Mouse (Mus musculus) stomach, postnatal 0 days (tissue): ENCODE measurements at regions not wholly inside any gene's neighbourhood (a gene's known extent, or its start where the extent isn't known, plus 50 kb on each side); places are given as distances from the start of the nearest gene placed in this dataset.

Experiments used
- CTCF ChIP-seq: IDR thresholded peaks from 2 replicates; pipeline ENCODE4 v1.5.1; 2016; ENCODE audit warnings: antibody characterized with exemption, low read depth, mild to moderate bottlenecking, moderate library complexity
- EP300 ChIP-seq: optimal IDR thresholded peaks from 2 replicates; pipeline ENCODE3; 2016; ENCODE audit warnings: antibody characterized with exemption

DNA sequence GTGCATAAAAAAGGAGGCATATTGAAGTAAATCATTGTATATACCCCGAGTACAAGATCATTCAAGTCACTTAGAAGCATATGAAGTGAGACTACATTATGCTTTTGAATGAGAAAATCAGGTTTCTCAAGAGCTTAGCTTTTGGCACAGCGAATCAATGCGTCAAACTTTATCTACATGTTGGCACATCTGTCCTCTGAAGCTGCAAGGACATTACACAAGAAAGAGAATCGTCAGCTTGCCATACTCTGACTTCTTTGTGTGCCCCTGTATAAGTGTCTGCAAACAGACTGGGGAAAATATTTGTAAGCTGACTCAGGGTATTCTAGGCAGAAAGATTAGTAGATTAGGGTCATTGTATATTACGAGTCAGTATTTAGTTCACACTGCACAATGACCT, 57.7 kb upstream of the F13a1 start:
- TF ChIP-seq CTCF (no peak), EP300 (no peak)
